Mouse (Mus musculus) CH12F3 (cell line): Measurements from ENCODE around the gene Col25a1.

Source experiments
- in situ Hi-C: fragments of 300-500 bp; cut with MboI; formaldehyde crosslinking; loops from 2 replicates; pipeline ENCODE4 v1.14.3; 2020; ENCODE audit warnings: low sequenced_read_pairs

Gene Col25a1

GRCm38 (mm10) chr3:130160902-130161301 is 29.6 kb downstream of the Col25a1 start:
- in situ Hi-C loops, result no loop called here

GRCm38 (mm10) chr3:130161323-130161917 is 30.1 kb downstream of the Col25a1 start:
- in situ Hi-C loops, result no loop called here

- in situ Hi-C loops, result no loop called here
Measured at GRCm38 (mm10) chr3:130166875-130167274, 35.6 kb downstream of the Col25a1 start.

GRCm38 (mm10) chr3:130172764-130173163 is 41.5 kb downstream of the Col25a1 start:
- in situ Hi-C loops, result no loop called here

GRCm38 (mm10) chr3:130180181-130180940 is 49.1 kb downstream of the Col25a1 start:
- in situ Hi-C loops, result no loop called here

- in situ Hi-C loops, result no loop called here
Measured at GRCm38 (mm10) chr3:130180964-130181590, 49.8 kb downstream of the Col25a1 start.

- in situ Hi-C loops, result no loop called here
Measured at GRCm38 (mm10) chr3:130181591-130181980, 50.3 kb downstream of the Col25a1 start.

- in situ Hi-C loops, result no loop called here
Measured at GRCm38 (mm10) chr3:130182450-130182849, 51.1 kb downstream of the Col25a1 start.

- in situ Hi-C loops, result no loop called here
Measured at GRCm38 (mm10) chr3:130185111-130185510, 53.8 kb downstream of the Col25a1 start.

- in situ Hi-C loops, result no loop called here
Measured at GRCm38 (mm10) chr3:130187588-130187987, 56.3 kb downstream of the Col25a1 start.

- in situ Hi-C loops, result no loop called here
Measured at GRCm38 (mm10) chr3:130193450-130193849, 62.1 kb downstream of the Col25a1 start.

- in situ Hi-C loops, result no loop called here
Measured at GRCm38 (mm10) chr3:130214631-130215030, 83.3 kb downstream of the Col25a1 start.

- in situ Hi-C loops, result no loop called here
Measured at GRCm38 (mm10) chr3:130216141-130216540, 84.8 kb downstream of the Col25a1 start.

- in situ Hi-C loops, result no loop called here
Measured at GRCm38 (mm10) chr3:130216646-130217045, 85.3 kb downstream of the Col25a1 start.

- in situ Hi-C loops, result no loop called here
Measured at GRCm38 (mm10) chr3:130217705-130218104, 86.4 kb downstream of the Col25a1 start.

GRCm38 (mm10) chr3:130218232-130218728 is 87.0 kb downstream of the Col25a1 start:
- in situ Hi-C loops, result no loop called here

- in situ Hi-C loops, result no loop called here
Measured at GRCm38 (mm10) chr3:130220811-130221210, 89.5 kb downstream of the Col25a1 start.

GRCm38 (mm10) chr3:130228186-130228585 is 96.9 kb downstream of the Col25a1 start:
- in situ Hi-C loops, result no loop called here

GRCm38 (mm10) chr3:130232944-130233343 is 101.6 kb downstream of the Col25a1 start:
- in situ Hi-C loops, result no loop called here

GRCm38 (mm10) chr3:130235233-130235632 is 103.9 kb downstream of the Col25a1 start:
- in situ Hi-C loops, result no loop called here

GRCm38 (mm10) chr3:130236129-130236528 is 104.8 kb downstream of the Col25a1 start:
- in situ Hi-C loops, result no loop called here

- in situ Hi-C loops, result no loop called here
Measured at GRCm38 (mm10) chr3:130237852-130238251, 106.6 kb downstream of the Col25a1 start.
